Mouse (Mus musculus) E14TG2a.4 (cell line): Measurements from ENCODE around the gene Tmem117.

Source experiments
- H3K27me3 ChIP-seq: 2 replicates; pipeline ENCODE4 v1.6.1; 2014; ENCODE audit warnings: low read length, control low read depth; ENCODE audit not compliant: insufficient read depth
- H3K36me3 ChIP-seq: 2 replicates; pipeline ENCODE4 v1.6.1; 2014; ENCODE audit warnings: low read length, control low read depth; ENCODE audit not compliant: insufficient read depth
- H3K4me1 ChIP-seq: replicated peaks from 2 replicates; pipeline ENCODE4 v1.6.1; 2014; ENCODE audit warnings: low read depth, low read length, control low read depth
- H3K4me3 ChIP-seq: replicated peaks from 2 replicates; pipeline ENCODE4 v1.5.1; 2014; ENCODE audit warnings: mild to moderate bottlenecking, low read length
- H3K9me3 ChIP-seq: 2 replicates; pipeline ENCODE4 v1.6.1; 2014; ENCODE audit warnings: low read length, control low read depth
- CTCF ChIP-seq: conservative IDR thresholded peaks from 2 replicates; pipeline ENCODE4 v1.5.1; 2014; ENCODE audit warnings: low read length
- NANOG ChIP-seq: IDR thresholded peaks from 2 replicates; pipeline ENCODE4 v1.6.1; 2014; ENCODE audit warnings: borderline replicate concordance, low read length, mixed read lengths
- POU5F1 ChIP-seq: IDR thresholded peaks from 2 replicates; pipeline ENCODE4 v1.6.1; 2014; ENCODE audit warnings: low read length, borderline replicate concordance

Tmem117 gene

DNA sequence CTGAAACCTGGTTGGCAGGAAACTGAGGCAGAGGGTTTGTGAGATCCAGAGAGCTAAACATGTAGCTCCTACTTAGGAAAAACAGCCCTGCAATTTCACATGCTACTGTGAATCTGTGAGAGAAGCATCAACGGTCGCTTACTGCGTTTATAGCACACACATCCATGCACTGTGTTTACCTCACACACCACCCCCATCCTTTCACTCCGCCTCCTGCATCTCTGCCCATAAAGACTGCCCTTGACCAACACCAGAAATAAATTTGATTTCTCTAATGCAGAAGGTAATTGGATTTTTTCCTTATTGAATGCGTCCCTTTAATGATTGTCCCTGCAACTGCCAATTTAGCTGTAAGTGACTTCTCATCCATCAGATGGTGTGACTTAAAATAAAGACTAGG, 299.0 kb downstream of the Tmem117 start:
- H3K36me3 ChIP-seq: no peaks in the 10 kb centered on the region
- H3K4me3 ChIP-seq: no peak overlapping the region
- TF ChIP-seq POU5F1: no peak
- TF ChIP-seq CTCF: no peak
- TF ChIP-seq NANOG: no peak
- H3K4me1 ChIP-seq: no peaks in the 10 kb centered on the region
- H3K9me3 ChIP-seq: no peaks in the 10 kb centered on the region
- no peaks in the 10 kb centered on the region for H3K27me3 ChIP-seq

DNA sequence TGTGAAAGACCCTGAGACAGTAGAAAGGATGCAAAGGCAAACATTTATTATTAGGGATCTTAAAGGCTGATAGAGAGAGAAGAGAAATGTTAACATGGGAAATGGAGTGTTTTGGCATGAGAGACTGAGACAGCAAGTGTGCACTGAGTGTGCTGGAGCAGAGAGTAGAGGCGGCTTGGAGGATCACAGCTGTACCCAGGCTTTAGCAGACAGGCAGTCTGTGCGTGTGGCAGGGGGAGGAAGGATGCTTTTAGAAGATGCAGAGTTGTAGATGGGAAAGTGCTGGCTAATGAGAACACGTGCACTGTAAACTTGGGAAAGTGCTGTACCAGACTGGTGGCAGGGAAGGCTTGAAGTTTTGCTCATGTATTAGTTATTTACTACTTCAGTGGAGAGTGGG, 301.7 kb downstream of the Tmem117 start:
- H3K9me3 ChIP-seq: no peaks in the 10 kb centered on the region
- no peaks in the 10 kb centered on the region for H3K27me3 ChIP-seq
- no peak overlapping the region for H3K4me3 ChIP-seq
- H3K4me1 ChIP-seq: no peaks in the 10 kb centered on the region
- TF ChIP-seq CTCF (no peak), POU5F1 (no peak), NANOG (no peak)
- H3K36me3 ChIP-seq: no peaks in the 10 kb centered on the region

DNA sequence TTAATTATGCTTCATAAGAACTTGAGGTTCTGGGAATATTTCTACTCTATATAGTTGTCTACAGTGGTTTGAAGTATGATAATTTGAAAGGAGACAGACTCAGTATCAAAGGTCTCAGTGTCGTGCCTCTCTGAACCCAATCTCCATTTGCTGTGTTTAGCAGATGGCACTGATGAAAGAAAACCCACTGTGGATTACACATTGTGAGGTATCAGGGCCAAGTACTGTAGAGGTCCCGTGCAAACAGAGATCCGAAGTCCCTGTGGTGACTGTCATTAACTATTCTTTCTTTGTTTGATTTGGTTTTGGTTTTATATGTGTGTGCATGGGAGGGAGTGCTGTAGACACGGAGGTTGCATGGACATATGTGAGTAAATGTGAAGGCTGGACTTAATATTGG, 304.0 kb downstream of the Tmem117 start:
- H3K9me3 ChIP-seq: no peaks in the 10 kb centered on the region
- TF ChIP-seq CTCF (no peak), POU5F1 (no peak), NANOG (no peak)
- H3K27me3 ChIP-seq: no peaks in the 10 kb centered on the region
- no peaks in the 10 kb centered on the region for H3K4me1 ChIP-seq
- no peaks in the 10 kb centered on the region for H3K36me3 ChIP-seq
- H3K4me3 ChIP-seq: no peak overlapping the region

DNA sequence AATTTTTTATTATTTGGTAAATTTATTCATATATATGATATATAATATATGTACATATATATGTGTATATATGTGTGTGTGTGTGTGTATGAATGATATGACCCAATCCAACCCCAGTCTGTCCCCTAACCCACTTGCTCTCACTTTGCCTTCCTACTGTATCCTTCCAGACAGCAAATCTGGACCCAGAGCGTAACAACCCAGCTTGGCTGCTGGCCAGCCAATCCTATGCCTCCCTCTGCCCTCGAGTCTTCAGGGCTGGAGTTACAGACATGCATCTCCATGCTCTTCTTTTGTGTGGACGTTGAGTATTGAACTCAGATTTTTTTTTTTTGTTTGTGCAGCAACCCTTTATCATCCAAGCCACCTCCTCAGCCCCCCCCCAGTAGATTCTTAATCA, 304.4 kb downstream of the Tmem117 start:
- TF ChIP-seq POU5F1: no peak
- no peak for TF ChIP-seq NANOG
- no peak for TF ChIP-seq CTCF

DNA sequence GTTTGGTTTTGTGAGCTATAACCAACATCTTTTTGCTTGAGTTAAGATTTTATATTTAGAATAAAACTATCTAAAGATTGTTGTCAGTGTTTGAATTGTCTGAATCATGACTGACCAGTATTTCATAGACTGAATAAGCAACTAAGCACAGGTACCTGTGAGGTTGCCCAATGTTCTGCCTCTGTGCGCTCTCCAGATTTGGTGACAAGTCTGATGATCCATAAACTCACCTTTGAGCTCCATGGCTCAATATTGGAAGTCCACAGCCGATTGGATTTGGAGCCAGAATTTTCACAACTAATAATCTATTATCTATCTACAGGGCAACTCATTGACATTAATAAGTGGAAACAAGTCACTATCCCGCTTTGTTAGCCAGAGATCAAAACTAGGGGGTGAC, 312.9 kb downstream of the Tmem117 start:
- Histone ChIP-seq H3K4me3 (no peak overlapping the region), H3K4me1 (no peaks in the 10 kb centered on the region), H3K27me3 (no peaks in the 10 kb centered on the region), H3K9me3 (no peaks in the 10 kb centered on the region), H3K36me3 (no peaks in the 10 kb centered on the region)
- TF ChIP-seq CTCF (no peak), NANOG (no peak), POU5F1 (no peak)

More for the DNA sequence above, 304.4 kb downstream of the Tmem117 start:
- Histone ChIP-seq H3K27me3 (no peaks in the 10 kb centered on the region), H3K4me1 (no peaks in the 10 kb centered on the region), H3K4me3 (no peak overlapping the region), H3K9me3 (no peaks in the 10 kb centered on the region), H3K36me3 (no peaks in the 10 kb centered on the region)

DNA sequence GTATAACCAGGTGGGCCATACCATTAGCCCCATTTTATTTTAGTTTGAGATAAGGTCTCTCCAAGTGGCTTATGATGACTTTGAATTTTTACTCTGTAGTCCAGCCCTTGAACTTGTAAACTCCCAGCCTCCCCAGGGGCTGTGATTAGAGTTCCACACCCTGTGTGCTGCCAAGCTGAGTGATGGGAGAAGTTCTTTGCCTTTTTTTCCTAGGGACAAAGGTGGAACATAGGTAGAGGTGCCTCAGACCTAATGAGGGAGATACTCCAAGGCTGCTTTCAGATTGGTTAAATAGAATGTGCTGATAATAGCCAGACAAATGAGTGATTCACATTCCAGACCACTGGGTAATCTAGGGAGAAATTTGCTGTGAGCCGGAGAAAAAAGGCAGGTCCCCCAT, 313.4 kb downstream of the Tmem117 start:
- TF ChIP-seq CTCF (no peak), NANOG (no peak), POU5F1 (no peak)
- Histone ChIP-seq H3K36me3 (no peaks in the 10 kb centered on the region), H3K9me3 (no peaks in the 10 kb centered on the region), H3K27me3 (no peaks in the 10 kb centered on the region), H3K4me3 (no peak overlapping the region), H3K4me1 (no peaks in the 10 kb centered on the region)

DNA sequence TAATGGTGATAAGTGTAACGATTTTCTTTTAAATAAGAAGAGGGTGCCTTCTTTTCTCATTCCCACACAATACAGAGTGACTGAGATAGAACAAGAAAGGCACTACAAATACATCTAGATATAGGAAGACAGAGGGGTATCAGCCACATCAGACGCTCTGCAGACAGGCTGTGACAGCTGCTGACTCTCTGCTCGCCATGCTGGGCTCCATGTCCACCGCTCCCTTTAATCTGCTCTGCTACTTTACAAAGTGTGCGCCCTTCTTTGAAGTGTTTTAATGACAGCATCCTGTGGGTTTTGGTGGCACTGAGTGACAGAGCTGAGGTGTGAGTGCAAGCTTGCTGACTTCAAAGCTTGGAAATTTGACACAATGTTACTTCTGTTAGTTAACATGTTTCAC, 314.9 kb downstream of the Tmem117 start:
- H3K4me3 ChIP-seq: no peak overlapping the region
- H3K27me3 ChIP-seq: no peaks in the 10 kb centered on the region
- TF ChIP-seq NANOG (no peak), POU5F1 (no peak), CTCF (no peak)
- no peaks in the 10 kb centered on the region for H3K4me1 ChIP-seq
- no peaks in the 10 kb centered on the region for H3K9me3 ChIP-seq
- H3K36me3 ChIP-seq: no peaks in the 10 kb centered on the region

DNA sequence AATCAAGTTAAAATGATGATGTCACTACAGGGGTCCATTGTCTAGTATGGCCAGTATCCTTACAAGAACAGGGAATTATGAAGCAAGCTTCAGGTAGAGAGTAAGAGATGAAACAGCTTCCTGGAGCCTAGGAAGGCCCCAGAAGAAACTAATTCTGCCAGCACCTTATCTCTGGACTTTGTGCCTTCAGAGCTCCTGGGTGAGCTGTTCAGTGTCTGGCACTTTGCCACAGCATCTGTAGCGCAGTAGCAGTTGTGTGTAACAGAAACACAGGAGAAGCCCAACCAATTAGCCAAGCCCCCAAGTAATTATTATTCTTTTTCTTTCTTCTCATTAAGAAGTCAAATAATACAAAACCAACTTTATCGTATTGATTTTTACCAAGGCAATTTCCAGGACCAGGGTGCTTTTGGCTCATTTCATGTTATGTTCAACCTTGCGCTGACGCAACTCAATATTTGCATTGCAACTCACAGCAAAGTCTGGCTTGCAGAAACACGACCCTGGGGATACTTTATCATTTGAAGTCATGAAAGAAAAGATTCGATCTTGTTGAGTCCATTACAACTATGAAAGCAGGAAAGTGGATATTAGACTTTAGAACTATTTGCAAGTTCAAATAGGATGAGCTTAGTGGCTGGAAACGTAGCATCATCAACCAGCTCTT, 322.5 kb downstream of the Tmem117 start:
- no peak for TF ChIP-seq POU5F1
- TF ChIP-seq NANOG: no peak
- no peak for TF ChIP-seq CTCF
- H3K4me3 ChIP-seq: no peak overlapping the region

DNA sequence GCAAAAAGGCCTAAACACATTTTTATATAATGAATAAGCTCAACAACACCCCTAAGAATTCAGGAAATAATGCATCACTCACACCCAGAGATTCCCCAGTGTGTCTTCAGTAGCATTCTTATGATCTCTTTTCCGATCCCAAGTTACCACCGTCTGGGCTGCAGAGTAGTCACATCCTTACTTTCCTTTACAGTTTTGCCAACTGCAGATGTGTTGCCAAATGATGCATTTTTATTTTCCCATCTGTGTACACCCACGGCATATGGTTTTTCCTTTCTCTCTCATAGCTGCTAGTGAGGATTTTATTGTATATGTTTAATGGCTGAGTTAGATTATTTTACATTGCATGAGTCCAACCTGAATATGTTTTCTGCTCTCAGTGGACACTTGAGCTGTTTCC, 327.7 kb downstream of the Tmem117 start:
- H3K4me1 ChIP-seq: no peaks in the 10 kb centered on the region
- no peaks in the 10 kb centered on the region for H3K36me3 ChIP-seq
- H3K27me3 ChIP-seq: no peaks in the 10 kb centered on the region
- H3K4me3 ChIP-seq: no peak overlapping the region
- TF ChIP-seq POU5F1 (no peak), CTCF (no peak), NANOG (no peak)
- H3K9me3 ChIP-seq: no peaks in the 10 kb centered on the region

More for the DNA sequence above, 322.5 kb downstream of the Tmem117 start:
- no peaks in the 10 kb centered on the region for H3K9me3 ChIP-seq
- no peaks in the 10 kb centered on the region for H3K36me3 ChIP-seq
- no peaks in the 10 kb centered on the region for H3K4me1 ChIP-seq
- no peaks in the 10 kb centered on the region for H3K27me3 ChIP-seq
